Mouse (Mus musculus): ENCODE measurements around the gene Narfl. TPM values are rescaled to one million over a fixed set of nuclear protein-coding genes. Genes with fewer than 3 reads are reported as not detected.
"Not testable (repeated sequence)": the region's sequence is repeated elsewhere in the genome, so short reads cannot be mapped to it uniquely, and the experiment has no call there.

Narfl gene
- total and polyA plus RNA-seq, 2 experiments: 14.9 to 22.5 TPM

GRCm38 (mm10) chr17:25806507-25806906 is 32.9 kb downstream of the Narfl start:
- Histone ChIP-seq H3K36me3 (ENCODE audit: control insufficient read depth, insufficient read depth, low read length) (no peaks in the 10 kb centered on the region), H3K4me1 (ENCODE audit: control insufficient read depth, insufficient read depth, low read length) (peaks cover 3% of the 10 kb centered on the region; the same call in 1 of the 2 replicates), H3K27me3 (ENCODE audit: control insufficient read depth, insufficient read depth, low read length) (peaks cover 18% of the 10 kb centered on the region), H3K27ac (replicated peaks; ENCODE audit: insufficient read depth, low read depth, low read length) (no peak overlapping the region), H3K4me3 (ENCODE audit: insufficient read depth, low read depth, low read length) (no peak overlapping the region), H3K9ac (ENCODE audit: low read depth, low read length) (no peak overlapping the region), H3K79me2 (ENCODE audit: control insufficient read depth, insufficient read depth, low read length) (no peaks in the 10 kb centered on the region)
- no peak for TF ChIP-seq CTCF (IDR thresholded peaks at IDR 0.05; ENCODE audit: low read depth, low read length)
- no peak for TF ChIP-seq POLR2A (IDR thresholded peaks at IDR 0.05; ENCODE audit: extremely low read depth, insufficient read depth, low read length)
- no peak for DNase-seq (ENCODE audit: extremely low read depth, low read depth, low spot score)
- WGBS: 88% methylated on average over 4 of the region's 4 CpGs

- not testable (repeated sequence) for H3K27ac ChIP-seq (replicated peaks; ENCODE audit: insufficient read depth, low read depth, low read length)
- 52% methylated on average over 2 of the region's 2 CpGs for WGBS
Measured at GRCm38 (mm10) chr17:25807452-25807851, 33.9 kb downstream of the Narfl start.

GRCm38 (mm10) chr17:25808028-25808427 is 34.5 kb downstream of the Narfl start:
- H3K9ac ChIP-seq (ENCODE audit: low read depth, low read length): no peak overlapping the region
- WGBS: 53% methylated on average over 5 of the region's 5 CpGs

More at GRCm38 (mm10) chr17:25807452-25807851, 33.9 kb downstream of the Narfl start:
- not testable (repeated sequence) for H3K79me2 ChIP-seq (ENCODE audit: control insufficient read depth, insufficient read depth, low read length); H3K9ac ChIP-seq (ENCODE audit: low read depth, low read length); H3K4me1 ChIP-seq (ENCODE audit: control insufficient read depth, insufficient read depth, low read length); H3K4me3 ChIP-seq (ENCODE audit: insufficient read depth, low read depth, low read length); H3K36me3 ChIP-seq (ENCODE audit: control insufficient read depth, insufficient read depth, low read length); DNase-seq (ENCODE audit: extremely low read depth, low read depth, low spot score)
- H3K27me3 ChIP-seq (ENCODE audit: control insufficient read depth, insufficient read depth, low read length): peaks cover 18% of the 10 kb centered on the region

GRCm38 (mm10) chr17:25808789-25809605 is 35.4 kb downstream of the Narfl start, which contains the start of gene Fbxl16:
Gene Fbxl16, plus strand, starts transcription at chr17:25809085.
- Histone ChIP-seq H3K27me3 (ENCODE audit: control insufficient read depth, insufficient read depth, low read length) (peaks cover 13% of the 10 kb centered on the region), H3K36me3 (ENCODE audit: control insufficient read depth, insufficient read depth, low read length) (no peaks in the 10 kb centered on the region), H3K79me2 (ENCODE audit: control insufficient read depth, insufficient read depth, low read length) (no peaks in the 10 kb centered on the region), H3K27ac (replicated peaks; ENCODE audit: insufficient read depth, low read depth, low read length) (no peak within 1 kb of the TSS), H3K4me3 (ENCODE audit: insufficient read depth, low read depth, low read length) (peak within 1 kb of the TSS; percentile 52; the same call in 1 of the 2 replicates), H3K4me1 (ENCODE audit: control insufficient read depth, insufficient read depth, low read length) (peaks cover 3% of the 10 kb centered on the region; the same call in 1 of the 2 replicates), H3K9ac (ENCODE audit: low read depth, low read length) (peak within 1 kb of the TSS; percentile 45)
- no peak for DNase-seq (ENCODE audit: extremely low read depth, low read depth, low spot score)
- TF ChIP-seq CTCF (IDR thresholded peaks at IDR 0.05; ENCODE audit: low read depth, low read length) (no peak), POLR2A (IDR thresholded peaks at IDR 0.05; ENCODE audit: extremely low read depth, insufficient read depth, low read length) (no peak)
- 1% methylated on average over 97 of the region's 100 CpGs for WGBS

More at GRCm38 (mm10) chr17:25808028-25808427, 34.5 kb downstream of the Narfl start:
- peaks cover 15% of the 10 kb centered on the region for H3K27me3 ChIP-seq (ENCODE audit: control insufficient read depth, insufficient read depth, low read length)
- H3K36me3 ChIP-seq (ENCODE audit: control insufficient read depth, insufficient read depth, low read length): no peaks in the 10 kb centered on the region
- no peak overlapping the region for H3K4me3 ChIP-seq (ENCODE audit: insufficient read depth, low read depth, low read length)
- TF ChIP-seq CTCF (IDR thresholded peaks at IDR 0.05; ENCODE audit: low read depth, low read length) (no peak), POLR2A (IDR thresholded peaks at IDR 0.05; ENCODE audit: extremely low read depth, insufficient read depth, low read length) (no peak)
- DNase-seq (ENCODE audit: extremely low read depth, low read depth, low spot score): no peak
- peaks cover 3% of the 10 kb centered on the region; the same call in 1 of the 2 replicates for H3K4me1 ChIP-seq (ENCODE audit: control insufficient read depth, insufficient read depth, low read length)
- no peak overlapping the region for H3K27ac ChIP-seq (replicated peaks; ENCODE audit: insufficient read depth, low read depth, low read length)
- H3K79me2 ChIP-seq (ENCODE audit: control insufficient read depth, insufficient read depth, low read length): no peaks in the 10 kb centered on the region

- H3K9ac ChIP-seq (ENCODE audit: low read depth, low read length): peak overlapping the region; percentile 45
- no peak for DNase-seq (ENCODE audit: extremely low read depth, low read depth, low spot score)
- no peak overlapping the region for H3K27ac ChIP-seq (replicated peaks; ENCODE audit: insufficient read depth, low read depth, low read length)
- peak overlapping the region; percentile 52; the same call in 1 of the 2 replicates for H3K4me3 ChIP-seq (ENCODE audit: insufficient read depth, low read depth, low read length)
- no peaks in the 10 kb centered on the region for H3K79me2 ChIP-seq (ENCODE audit: control insufficient read depth, insufficient read depth, low read length)
- H3K4me1 ChIP-seq (ENCODE audit: control insufficient read depth, insufficient read depth, low read length): peaks cover 3% of the 10 kb centered on the region; the same call in 1 of the 2 replicates
- no peaks in the 10 kb centered on the region for H3K36me3 ChIP-seq (ENCODE audit: control insufficient read depth, insufficient read depth, low read length)
- WGBS: 27% methylated on average over 24 of the region's 25 CpGs
- H3K27me3 ChIP-seq (ENCODE audit: control insufficient read depth, insufficient read depth, low read length): peaks cover 13% of the 10 kb centered on the region
- TF ChIP-seq CTCF (IDR thresholded peaks at IDR 0.05; ENCODE audit: low read depth, low read length) (no peak), POLR2A (IDR thresholded peaks at IDR 0.05; ENCODE audit: extremely low read depth, insufficient read depth, low read length) (no peak)
Measured at GRCm38 (mm10) chr17:25809606-25810340, 36.2 kb downstream of the Narfl start.

Data from liver, adult 2 months (tissue).